Mouse (Mus musculus) megakaryocyte, embryonic 14.5 days (primary cell): Measurements from ENCODE around the gene Trim7. TPM values are rescaled to one million over a fixed set of nuclear protein-coding genes. Genes with fewer than 3 reads are reported as not detected.
"Not testable (repeated sequence)": the region's sequence is repeated elsewhere in the genome, so short reads cannot be mapped to it uniquely, and the experiment has no call there.

Source experiments
- H3K27me3 ChIP-seq: replicated peaks from 2 replicates; pipeline ENCODE3; 2012; ENCODE audit warnings: inconsistent platforms
- H3K36me3 ChIP-seq: replicated peaks from 2 replicates; pipeline ENCODE3; 2012; ENCODE audit warnings: low read length, inconsistent platforms, mixed read lengths
- H3K4me1 ChIP-seq: 2 replicates; pipeline ENCODE4 v1.6.1; 2012; ENCODE audit warnings: inconsistent platforms
- H3K4me3 ChIP-seq: replicated peaks from 2 replicates; pipeline ENCODE3; 2012; ENCODE audit warnings: moderate library complexity, mild to moderate bottlenecking, inconsistent platforms
- H3K9me3 ChIP-seq: 2 replicates; pipeline ENCODE4 v1.6.1; 2012; ENCODE audit warnings: inconsistent platforms
- FLI1 ChIP-seq: IDR thresholded peaks from 2 replicates; pipeline ENCODE4 v1.6.1; 2012; ENCODE audit warnings: low read length, inconsistent platforms, mixed read lengths
- GATA1 ChIP-seq: IDR thresholded peaks from 3 replicates; pipeline ENCODE4 v1.6.1; 2012; ENCODE audit warnings: mixed read lengths, low read length, inconsistent platforms, borderline replicate concordance
- polyA plus RNA-seq: library from polyadenylated mRNA; stranded (reverse); fragments of >175 nt; gene quantifications from 2 replicates; pipeline ENCODE4 v1.2.3, GENCODE M21; 2012; ENCODE audit warnings: low replicate concordance; ENCODE audit not compliant: insufficient read depth

Gene Trim7
- polyA plus RNA-seq, 1 experiment: 1.6 TPM

- H3K4me1 ChIP-seq: peaks cover 46% of the 10 kb centered on the region
- H3K36me3 ChIP-seq: peaks cover 32% of the 10 kb centered on the region
- H3K27me3 ChIP-seq: no peaks in the 10 kb centered on the region
- H3K9me3 ChIP-seq: peaks cover 9% of the 10 kb centered on the region
- TF ChIP-seq FLI1 (no peak), GATA1 (no peak)
- H3K4me3 ChIP-seq: no peak overlapping the region
Observed at GRCm38 (mm10) chr11:48876680-48877079, 50.7 kb downstream of the Trim7 start.

GRCm38 (mm10) chr11:48898812-48899431 is 73.0 kb downstream of the Trim7 start:
- no peaks in the 10 kb centered on the region for H3K27me3 ChIP-seq
- H3K36me3 ChIP-seq: no peaks in the 10 kb centered on the region
- H3K9me3 ChIP-seq: no peaks in the 10 kb centered on the region
- H3K4me1 ChIP-seq: peaks cover 27% of the 10 kb centered on the region
- no peak overlapping the region for H3K4me3 ChIP-seq
- TF ChIP-seq GATA1 (no peak), FLI1 (no peak)

GRCm38 (mm10) chr11:48900654-48901566 is 75.0 kb downstream of the Trim7 start:
- H3K9me3 ChIP-seq, H3K27me3 ChIP-seq, H3K4me3 ChIP-seq, H3K36me3 ChIP-seq: not testable (repeated sequence)
- H3K4me1 ChIP-seq: peaks cover 30% of the 10 kb centered on the region

- H3K27me3 ChIP-seq, H3K36me3 ChIP-seq, H3K9me3 ChIP-seq: not testable (repeated sequence)
- Histone ChIP-seq H3K4me1 (peaks cover 30% of the 10 kb centered on the region), H3K4me3 (peak overlapping the region; percentile 66)
Observed at GRCm38 (mm10) chr11:48901567-48901930, 75.6 kb downstream of the Trim7 start.

Other genes with a start within 250 kb of the Trim7 start
- 2,725 and 4,464 TPM in 2 replicates for gene Rack1, start 25.8 kb upstream of the Trim7 start, polyA plus RNA-seq
- 18.6 and 56.2 TPM in 2 replicates for gene Trim41, start 8.8 kb upstream of the Trim7 start, polyA plus RNA-seq
- gene Gm12184, start 515 bp downstream of the Trim7 start, polyA plus RNA-seq: 18.6 and 145 TPM in 2 replicates
- gene Irgm1, start 45.5 kb downstream of the Trim7 start, polyA plus RNA-seq: 5.0 TPM in 1 of 2 replicates, not detected in the other
- gene Gm5431, start 76.1 kb downstream of the Trim7 start, polyA plus RNA-seq: 0.45 TPM in 1 of 2 replicates, not detected in the other
- gene Psme2b, start 120.0 kb downstream of the Trim7 start, polyA plus RNA-seq: 3.0 TPM in 1 of 2 replicates, not detected in the other
- gene Olfr56, start 152.7 kb downstream of the Trim7 start, polyA plus RNA-seq: 0.21 TPM in 1 of 2 replicates, not detected in the other
- gene 9930111J21Rik1, start 153.3 kb downstream of the Trim7 start, polyA plus RNA-seq: 0.18 TPM in 1 of 2 replicates, not detected in the other
- not detected in 2 replicates for gene Gm12185, start 166.1 kb downstream of the Trim7 start, polyA plus RNA-seq
- 0.22 TPM in 1 of 2 replicates, not detected in the other for gene Tgtp1, start 168.0 kb downstream of the Trim7 start, polyA plus RNA-seq
- gene 9930111J21Rik2, start 225.1 kb downstream of the Trim7 start, polyA plus RNA-seq: 0.57 TPM in 1 of 2 replicates, not detected in the other
- gene Tgtp2, start 238.1 kb downstream of the Trim7 start, polyA plus RNA-seq: 0.45 TPM in 1 of 2 replicates, not detected in the other